Mouse (Mus musculus) neutrophil, adult 83 days (primary cell): ENCODE results near the gene Sis. TPM values are rescaled to one million over a fixed set of nuclear protein-coding genes. Genes with fewer than 3 reads are reported as not detected.

Experiments
- total RNA-seq, 2 experiments: library from RNA; stranded (reverse); gene quantifications; one replicate each; pipeline ENCODE4 v1.2.4; 2023

Sis gene
- not detected for total RNA-seq

GRCm38 (mm10) chr3:72967675-72968074 is at the start of gene Sis:
Gene Sis (minus strand): TSS chr3:72967863.

Other genes starting within 250 kb of the Sis start
- not detected for gene Slitrk3, start 89.9 kb upstream of the Sis start, total RNA-seq